Mouse (Mus musculus) heart, embryonic 12.5 days (tissue): ENCODE data around the gene Trim17. TPM values are rescaled to one million over a fixed set of nuclear protein-coding genes. Genes with fewer than 3 reads are reported as not detected.

Experiments
- ATAC-seq: fragments of 200-750 bp; cut with Nextera tagmentation; 2 replicates; pipeline ENCODE4 v1.8.0; 2017; ENCODE audit warnings: moderate TSS enrichment, moderate library complexity; ENCODE audit not compliant: insufficient number of reproducible peaks, low FRiP score
- H3K27ac ChIP-seq: fragments of 300-500 bp; sonication (generic); 2 replicates; pipeline ENCODE4 v1.5.1; 2016; ENCODE audit warnings: mild to moderate bottlenecking, moderate library complexity; ENCODE audit not compliant: poor library complexity, severe bottlenecking
- H3K27me3 ChIP-seq: fragments of 300-500 bp; sonication (generic); replicated peaks from 2 replicates; pipeline ENCODE4 v1.6.1; 2016; ENCODE audit warnings: mild to moderate bottlenecking, moderate library complexity
- H3K36me3 ChIP-seq: fragments of 300-500 bp; sonication (generic); 2 replicates; pipeline ENCODE4 v1.6.1; 2016; ENCODE audit warnings: mild to moderate bottlenecking, moderate library complexity
- H3K4me1 ChIP-seq: fragments of 300-500 bp; sonication (generic); replicated peaks from 2 replicates; pipeline ENCODE4 v1.6.1; 2016; ENCODE audit warnings: mild to moderate bottlenecking
- H3K4me2 ChIP-seq: fragments of 300-500 bp; sonication (generic); 2 replicates; pipeline ENCODE4 v1.6.1; 2016; ENCODE audit warnings: mild to moderate bottlenecking, moderate library complexity
- H3K4me3 ChIP-seq: fragments of 300-500 bp; sonication (generic); 2 replicates; pipeline ENCODE4 v1.5.1; 2016; ENCODE audit warnings: mild to moderate bottlenecking
- H3K9ac ChIP-seq: fragments of 300-500 bp; sonication (generic); 2 replicates; pipeline ENCODE4 v1.6.1; 2016; ENCODE audit warnings: mild to moderate bottlenecking, moderate library complexity
- H3K9me3 ChIP-seq: fragments of 300-500 bp; sonication (generic); replicated peaks from 2 replicates; pipeline ENCODE4 v1.6.1; 2016; ENCODE audit warnings: mild to moderate bottlenecking, moderate library complexity
- WGBS: fragments of 180-500 bp; shearing (Covaris S2); methylation state at CpG from one replicate; pipeline ENCODE4 v1.1.7; 2016; 5-methylcytosine and 5-hydroxymethylcytosine counted together
- polyA plus RNA-seq: library from polyadenylated mRNA; unstranded; fragments of >200 nt; fragmentation: Nextera tagmentation; extraction: Ambion mirVana; gene quantifications from 2 replicates; pipeline ENCODE4 v1.2.1, GENCODE M21; 2016

Gene Trim17
- polyA plus RNA-seq, 1 experiment from 2014 or later = 1.1 TPM

- peak overlapping the region; percentile 97; the same call in 1 of the 2 replicates for H3K27ac ChIP-seq
- H3K4me1 ChIP-seq = peaks cover 81% of the 10 kb centered on the region
- no peak for ATAC-seq
Measured at GRCm38 (mm10) chr11:58981541-58982447, 27.3 kb downstream of the Trim17 start.

GRCm38 (mm10) chr11:58982471-58983097 is 28.1 kb downstream of the Trim17 start:
- Histone ChIP-seq H3K9ac (peak overlapping the region; percentile 22; the same call in 1 of the 2 replicates), H3K36me3 (peaks cover 52% of the 10 kb centered on the region), H3K9me3 (no peaks in the 10 kb centered on the region), H3K4me1 (peaks cover 86% of the 10 kb centered on the region), H3K27me3 (no peaks in the 10 kb centered on the region), H3K4me3 (no peak overlapping the region), H3K4me2 (no peak overlapping the region), H3K27ac (peak overlapping the region; percentile 97; the same call in 1 of the 2 replicates)
- WGBS = 78% methylated on average over 18 of the region's 18 CpGs
- no peak for ATAC-seq

More at GRCm38 (mm10) chr11:58981541-58982447, 27.3 kb downstream of the Trim17 start:
- H3K27me3 ChIP-seq = no peaks in the 10 kb centered on the region
- peak overlapping the region; percentile 94 for H3K4me2 ChIP-seq
- H3K9me3 ChIP-seq = no peaks in the 10 kb centered on the region
- H3K4me3 ChIP-seq = no peak overlapping the region
- WGBS = 53% methylated on average over 14 of the region's 14 CpGs
- H3K36me3 ChIP-seq = peaks cover 45% of the 10 kb centered on the region
- peak overlapping the region; percentile 5; the same call in 1 of the 2 replicates for H3K9ac ChIP-seq

GRCm38 (mm10) chr11:58983691-58984341 is 29.3 kb downstream of the Trim17 start:
- Histone ChIP-seq H3K27ac (peak overlapping the region; percentile 97), H3K4me2 (peak overlapping the region; percentile 38)

GRCm38 (mm10) chr11:58984657-58985056 is 30.2 kb downstream of the Trim17 start:
- peaks cover 98% of the 10 kb centered on the region for H3K4me1 ChIP-seq
- ATAC-seq = no peak
- no peak overlapping the region for H3K4me2 ChIP-seq
- H3K27me3 ChIP-seq = no peaks in the 10 kb centered on the region
- no peaks in the 10 kb centered on the region for H3K9me3 ChIP-seq
- peak overlapping the region; percentile 48 for H3K9ac ChIP-seq
- H3K27ac ChIP-seq = peak overlapping the region; percentile 93
- 85% methylated on average over 7 of the region's 7 CpGs for WGBS
- H3K4me3 ChIP-seq = no peak overlapping the region
- H3K36me3 ChIP-seq = peaks cover 73% of the 10 kb centered on the region

More at GRCm38 (mm10) chr11:58983691-58984341, 29.3 kb downstream of the Trim17 start:
- Histone ChIP-seq H3K4me3 (no peak overlapping the region), H3K9ac (peak overlapping the region; percentile 49), H3K36me3 (peaks cover 64% of the 10 kb centered on the region), H3K4me1 (peaks cover 98% of the 10 kb centered on the region), H3K27me3 (no peaks in the 10 kb centered on the region), H3K9me3 (no peaks in the 10 kb centered on the region)
- 54% methylated on average over 6 of the region's 6 CpGs for WGBS
- peak; percentile 41; the same call in 1 of the 2 replicates for ATAC-seq

GRCm38 (mm10) chr11:58985299-58985917 is 30.9 kb downstream of the Trim17 start:
- Histone ChIP-seq H3K36me3 (peaks cover 80% of the 10 kb centered on the region), H3K4me3 (no peak overlapping the region), H3K9ac (peak overlapping the region; percentile 48), H3K4me2 (no peak overlapping the region), H3K9me3 (no peaks in the 10 kb centered on the region), H3K27ac (peak overlapping the region; percentile 93), H3K27me3 (no peaks in the 10 kb centered on the region), H3K4me1 (peaks cover 98% of the 10 kb centered on the region)
- no peak for ATAC-seq
- WGBS = 60% methylated on average over 3 of the region's 3 CpGs

GRCm38 (mm10) chr11:58989166-58989565 is 34.7 kb downstream of the Trim17 start:
- 93% methylated on average over 4 of the region's 4 CpGs for WGBS
- Histone ChIP-seq H3K27ac (peak overlapping the region; percentile 93; the same call in 1 of the 2 replicates), H3K36me3 (peaks cover 60% of the 10 kb centered on the region), H3K4me1 (peaks cover 100% of the 10 kb centered on the region), H3K27me3 (peaks cover 12% of the 10 kb centered on the region; the same call in 1 of the 2 replicates), H3K4me2 (no peak overlapping the region), H3K9ac (0 out of 2 replicates have a peak overlapping the region, but pooled peaks have one; percentile 4), H3K4me3 (no peak overlapping the region), H3K9me3 (no peaks in the 10 kb centered on the region)
- ATAC-seq = no peak

- WGBS = 59% methylated on average over 17 of the region's 17 CpGs
- ATAC-seq = no peak
- H3K4me2 ChIP-seq = peak overlapping the region; percentile 17; the same call in 1 of the 2 replicates
- H3K27ac ChIP-seq = peak overlapping the region; percentile 93
- H3K4me1 ChIP-seq = peaks cover 100% of the 10 kb centered on the region
- H3K9me3 ChIP-seq = no peaks in the 10 kb centered on the region
- H3K27me3 ChIP-seq = peaks cover 15% of the 10 kb centered on the region; the same call in 1 of the 2 replicates
- H3K4me3 ChIP-seq = no peak overlapping the region
- peak overlapping the region; percentile 54 for H3K9ac ChIP-seq
- H3K36me3 ChIP-seq = peaks cover 58% of the 10 kb centered on the region
Measured at GRCm38 (mm10) chr11:58990141-58990540, 35.7 kb downstream of the Trim17 start.

- ATAC-seq = peak; percentile 58
- peaks cover 56% of the 10 kb centered on the region for H3K36me3 ChIP-seq
- no peaks in the 10 kb centered on the region for H3K9me3 ChIP-seq
- peaks cover 21% of the 10 kb centered on the region; the same call in 1 of the 2 replicates for H3K27me3 ChIP-seq
- H3K27ac ChIP-seq = peak overlapping the region; percentile 93
- peak overlapping the region; percentile 17; the same call in 1 of the 2 replicates for H3K4me2 ChIP-seq
- no peak overlapping the region for H3K4me3 ChIP-seq
- H3K9ac ChIP-seq = peak overlapping the region; percentile 54
- H3K4me1 ChIP-seq = peaks cover 99% of the 10 kb centered on the region
- WGBS = 50% methylated on average over 9 of the region's 9 CpGs
Measured at GRCm38 (mm10) chr11:58990794-58991193, 36.3 kb downstream of the Trim17 start.

- no peak overlapping the region for H3K4me2 ChIP-seq
- no peak for ATAC-seq
- H3K27me3 ChIP-seq = peaks cover 24% of the 10 kb centered on the region; the same call in 1 of the 2 replicates
- peaks cover 58% of the 10 kb centered on the region for H3K36me3 ChIP-seq
- 80% methylated on average over 3 of the region's 3 CpGs for WGBS
- H3K9me3 ChIP-seq = no peaks in the 10 kb centered on the region
- peak overlapping the region; percentile 93 for H3K27ac ChIP-seq
- H3K4me1 ChIP-seq = peaks cover 99% of the 10 kb centered on the region
- H3K9ac ChIP-seq = peak overlapping the region; percentile 30; the same call in 1 of the 2 replicates
- no peak overlapping the region for H3K4me3 ChIP-seq
Measured at GRCm38 (mm10) chr11:58991911-58992310, 37.4 kb downstream of the Trim17 start.

- Histone ChIP-seq H3K9me3 (no peaks in the 10 kb centered on the region), H3K27me3 (peaks cover 26% of the 10 kb centered on the region; the same call in 1 of the 2 replicates), H3K4me3 (no peak overlapping the region), H3K9ac (no peak overlapping the region), H3K4me2 (no peak overlapping the region), H3K27ac (0 out of 2 replicates have a peak overlapping the region, but pooled peaks have one; percentile 19), H3K36me3 (peaks cover 54% of the 10 kb centered on the region), H3K4me1 (peaks cover 99% of the 10 kb centered on the region)
- WGBS = 50% methylated on average over 6 of the region's 6 CpGs
- ATAC-seq = no peak
Measured at GRCm38 (mm10) chr11:58993091-58993670, 38.7 kb downstream of the Trim17 start.
